Mouse (Mus musculus) G1E (cell line): ENCODE results near the gene Nid1. TPM values are rescaled to one million over a fixed set of nuclear protein-coding genes. Genes with fewer than 3 reads are reported as not detected.

ENCODE experiments used
- ATAC-seq: 2 replicates; pipeline ENCODE4 v1.8.0; 2016; ENCODE audit warnings: mild to moderate bottlenecking; ENCODE audit not compliant: insufficient number of reproducible peaks, poor library complexity, low FRiP score, severe bottlenecking; ENCODE audit errors: extremely low read depth
- DNase-seq: peaks from one replicate; pipeline ENCODE4 v3.0.0; 2012; ENCODE audit warnings: low spot score
- H3K27me3 ChIP-seq: 2 replicates; pipeline ENCODE4 v1.6.1; 2012; ENCODE audit warnings: mild to moderate bottlenecking, low read length, inconsistent platforms; ENCODE audit not compliant: insufficient read depth
- H3K36me3 ChIP-seq: replicated peaks from 2 replicates; pipeline ENCODE3; 2012; ENCODE audit warnings: mild to moderate bottlenecking, inconsistent platforms
- H3K4me1 ChIP-seq: 2 replicates; pipeline ENCODE4 v1.6.1; 2012; ENCODE audit warnings: low read depth, low read length, inconsistent platforms, mixed read lengths; ENCODE audit not compliant: insufficient read depth
- H3K4me3 ChIP-seq: 2 replicates; pipeline ENCODE4 v1.5.1; 2012; ENCODE audit warnings: low read depth, mild to moderate bottlenecking, inconsistent platforms, low read length, moderate library complexity, mixed read lengths
- H3K9me3 ChIP-seq: replicated peaks from 2 replicates; pipeline ENCODE4 v1.6.1; 2012; ENCODE audit warnings: inconsistent platforms
- CTCF ChIP-seq: IDR thresholded peaks from 2 replicates; pipeline ENCODE4 v1.5.1; 2012; ENCODE audit warnings: low read depth, low read length, inconsistent platforms, mixed read lengths
- GATA1 ChIP-seq: IDR thresholded peaks from 2 replicates; pipeline ENCODE4 v1.6.1; 2012; ENCODE audit warnings: borderline replicate concordance, low read length, inconsistent platforms, mixed read lengths
- GATA2 ChIP-seq: IDR thresholded peaks from 2 replicates; pipeline ENCODE4 v1.6.1; 2012; ENCODE audit warnings: low read depth, low read length, inconsistent platforms, borderline replicate concordance
- POLR2AphosphoS5 ChIP-seq: IDR thresholded peaks from 2 replicates; pipeline ENCODE4 v1.6.1; 2012; ENCODE audit warnings: low read depth, low read length, inconsistent platforms; ENCODE audit not compliant: insufficient replicate concordance
- TAL1 ChIP-seq: conservative IDR thresholded peaks from 2 replicates; pipeline ENCODE4 v1.6.1; 2012; ENCODE audit warnings: low read depth, low read length, inconsistent platforms, mixed read lengths
- polyA plus RNA-seq: library from polyadenylated mRNA; stranded (reverse); fragments of >175 nt; gene quantifications from 2 replicates; pipeline ENCODE4 v1.2.3, GENCODE M21; 2012
- total RNA-seq, 2 experiments: library from RNA; stranded (forward) in 1 of 2; stranded (reverse) in 1 of 2; fragments of 200-1000 nt in 1 of 2; fragments of >200 nt in 1 of 2; fragmentation: Nextera tagmentation in 1 of 2; gene quantifications; 2 replicates each; pipeline ENCODE4 v1.2.3; 2014 to 2017

Nid1 gene
- total and polyA plus RNA-seq, 3 experiments = 0.11 TPM; not detected in 2

DNA sequence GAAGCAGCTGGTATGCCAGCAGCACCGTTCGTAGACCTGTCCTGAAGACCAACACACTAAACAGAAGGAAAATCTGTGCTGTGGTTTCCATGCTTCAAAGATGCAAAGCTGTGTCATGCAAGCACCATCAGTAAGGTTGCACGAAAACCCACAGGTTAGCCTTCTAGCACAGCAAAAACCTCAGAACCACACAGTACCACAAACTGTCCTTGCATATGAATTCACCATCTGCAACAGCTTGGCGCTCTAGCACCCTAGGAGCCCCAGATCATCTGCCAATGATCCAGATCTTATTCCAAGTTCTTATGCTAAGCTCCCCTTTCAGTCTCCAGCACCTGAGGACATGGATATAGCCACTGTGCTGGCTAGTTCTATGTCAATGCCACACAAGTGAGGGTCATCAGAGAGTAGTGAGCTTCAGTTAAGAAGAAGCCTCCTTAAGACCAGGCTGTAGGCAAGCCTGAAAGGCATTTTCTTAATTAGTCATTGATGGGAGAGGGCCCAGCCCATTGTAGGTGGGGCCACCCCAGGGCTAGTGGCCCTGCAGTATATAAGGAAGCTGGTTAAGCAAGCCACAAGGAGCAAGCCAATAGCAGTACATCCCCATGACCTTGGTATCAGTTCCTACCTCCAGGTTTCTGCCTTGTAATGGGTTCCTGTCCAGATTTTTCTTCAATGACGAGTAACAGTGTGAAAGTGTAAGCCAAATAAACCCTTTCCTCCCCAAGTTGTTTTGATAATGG, 119.8 kb downstream of the Nid1 start:
- no peaks in the 10 kb centered on the region for H3K9me3 ChIP-seq
- H3K4me3 ChIP-seq = no peak overlapping the region
- no peaks in the 10 kb centered on the region; the same call in 1 of the 2 replicates for H3K27me3 ChIP-seq
- no peaks in the 10 kb centered on the region for H3K36me3 ChIP-seq
- DNase-seq (no peak), ATAC-seq (no peak)
- no peaks in the 10 kb centered on the region for H3K4me1 ChIP-seq
- TF ChIP-seq GATA2 (no peak), GATA1 (no peak), POLR2AphosphoS5 (no peak), TAL1 (no peak), CTCF (no peak)

DNA sequence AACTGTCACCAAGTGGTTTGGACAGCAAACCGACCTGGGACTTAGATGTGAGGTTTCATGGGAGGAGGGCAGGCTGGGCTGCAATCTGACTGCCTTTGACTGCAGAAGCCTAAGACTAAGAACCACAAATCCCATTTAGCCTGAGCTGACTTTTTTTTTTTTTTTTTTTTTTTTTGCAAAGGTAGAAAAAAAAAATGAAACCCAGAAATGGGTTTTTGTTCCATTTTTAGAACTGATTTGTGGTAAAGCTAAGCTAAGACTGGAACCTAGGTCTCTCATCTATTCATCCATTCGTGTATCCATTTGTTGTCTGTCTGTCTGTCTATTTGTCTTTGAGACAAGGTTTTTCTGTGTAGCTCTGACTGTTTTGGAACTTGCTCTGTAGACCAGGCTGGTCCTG, 120.9 kb downstream of the Nid1 start:
- no peak for ATAC-seq
- DNase-seq = no peak
- Histone ChIP-seq H3K4me3 (no peak overlapping the region), H3K9me3 (no peaks in the 10 kb centered on the region), H3K4me1 (no peaks in the 10 kb centered on the region), H3K27me3 (no peaks in the 10 kb centered on the region; the same call in 1 of the 2 replicates), H3K36me3 (no peaks in the 10 kb centered on the region)
- TF ChIP-seq GATA2 (no peak), CTCF (no peak), POLR2AphosphoS5 (no peak), GATA1 (no peak), TAL1 (no peak)

DNA sequence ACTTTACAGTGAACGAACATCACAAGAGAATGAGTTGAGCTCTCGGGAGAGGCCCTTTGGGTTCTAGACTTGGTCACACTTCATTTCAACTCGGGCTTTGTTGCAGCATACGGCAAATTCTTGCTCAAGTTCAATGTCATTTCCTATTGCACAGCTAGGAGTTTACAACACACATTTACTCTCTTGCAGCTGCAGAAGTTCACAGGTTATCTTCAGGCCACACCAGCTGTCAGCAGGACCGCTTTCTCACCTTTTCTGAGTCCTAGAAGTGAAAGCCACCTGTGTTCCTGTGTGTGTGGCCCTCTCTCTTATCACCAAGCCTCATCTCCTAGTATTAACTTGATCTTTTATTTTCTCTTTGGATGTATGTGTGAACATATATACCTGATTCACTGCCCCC, 121.5 kb downstream of the Nid1 start:
- TF ChIP-seq GATA2 (no peak), CTCF (no peak), TAL1 (no peak), POLR2AphosphoS5 (no peak), GATA1 (no peak)
- Histone ChIP-seq H3K4me3 (no peak overlapping the region), H3K9me3 (no peaks in the 10 kb centered on the region), H3K4me1 (no peaks in the 10 kb centered on the region), H3K27me3 (no peaks in the 10 kb centered on the region; the same call in 1 of the 2 replicates), H3K36me3 (no peaks in the 10 kb centered on the region)
- DNase-seq (no peak), ATAC-seq (no peak)

Other genes with a start within 250 kb of the Nid1 start
- gene Gpr137b, start 43.5 kb upstream of the Nid1 start, total RNA-seq (2014; fragmentation: Nextera tagmentation) = not detected in 2 replicates
- gene Gpr137b, start 43.5 kb upstream of the Nid1 start, total RNA-seq (2017) = 0.12 and 0.27 TPM in 2 replicates
- not detected in 2 replicates for gene Gpr137b, start 43.5 kb upstream of the Nid1 start, polyA plus RNA-seq
- gene Lyst, start 152.8 kb downstream of the Nid1 start, total RNA-seq (2014; fragmentation: Nextera tagmentation) = 21.0 and 22.0 TPM in 2 replicates
- gene Lyst, start 152.8 kb downstream of the Nid1 start, total RNA-seq (2017) = 12.1 and 19.2 TPM in 2 replicates
- gene Lyst, start 152.8 kb downstream of the Nid1 start, polyA plus RNA-seq = 0.40 and 0.57 TPM in 2 replicates